Mouse (Mus musculus): Measurements from ENCODE around the gene 4931408C20Rik.
A peak's percentile ranks its signal among the peaks of the same experiment; 100 is the strongest.

Gene 4931408C20Rik

GRCm38 (mm10) chr1:26686842-26687760, at the start of gene 4931408C20Rik:
4931408C20Rik (minus strand) TSS chr1:26687460.
- DNase-seq (ENCODE audit: low spot score in 2 of 2): peak; percentile 13 to 36

- peak in 1 of 2 experiments; percentile 4 for DNase-seq (ENCODE audit: low spot score in 2 of 2)
Observed at GRCm38 (mm10) chr1:26687926-26688325, 666 bp upstream of the 4931408C20Rik start.

- DNase-seq (ENCODE audit: low spot score in 2 of 2): no peak
Observed at GRCm38 (mm10) chr1:26685952-26686693, 1.1 kb downstream of the 4931408C20Rik start.

- DNase-seq (ENCODE audit: low spot score in 2 of 2): no peak
Observed at GRCm38 (mm10) chr1:26685383-26685782, 1.9 kb downstream of the 4931408C20Rik start.

GRCm38 (mm10) chr1:26649704-26650388, 37.4 kb downstream of the 4931408C20Rik start:
- DNase-seq (ENCODE audit: low spot score in 2 of 2): no peak

- DNase-seq (ENCODE audit: low spot score in 2 of 2): no peak
Observed at GRCm38 (mm10) chr1:26636051-26636450, 51.2 kb downstream of the 4931408C20Rik start.

Measured in cerebellum, postnatal 4 days (tissue).